Mouse (Mus musculus) CH12.LX (cell line): ENCODE data around the gene Ldlrad2.

Experiments used
- CHD1 ChIP-seq: IDR thresholded peaks from 2 replicates; pipeline ENCODE4 v1.6.1; 2012; ENCODE audit warnings: low read depth, low read length, improper control_type of control experiment, inconsistent platforms
- CTCF ChIP-seq, 2 experiments: IDR thresholded peaks in 1 of 2; conservative IDR thresholded peaks in 1 of 2; 2 replicates each; pipeline ENCODE4 v1.5.1; 2011 to 2012; ENCODE audit warnings: low read depth in 2 of 2, low read length in 2 of 2, improper control_type of control experiment in 1 of 2, inconsistent platforms in 1 of 2, mild to moderate bottlenecking in 1 of 2, moderate library complexity in 1 of 2
- E2F4 ChIP-seq: IDR thresholded peaks from 2 replicates; pipeline ENCODE4 v1.6.1; 2011; ENCODE audit warnings: low read depth, low read length, improper control_type of control experiment; ENCODE audit not compliant: insufficient replicate concordance
- POLR2A ChIP-seq: IDR thresholded peaks from 2 replicates; pipeline ENCODE4 v1.6.1; 2011; ENCODE audit warnings: low read depth, mild to moderate bottlenecking, improper control_type of control experiment, low read length
- USF1 ChIP-seq: IDR thresholded peaks from 2 replicates; pipeline ENCODE4 v1.6.1; 2014; ENCODE audit warnings: low read depth, mild to moderate bottlenecking, inconsistent platforms, low read length, improper control_type of control experiment

- no peak for TF ChIP-seq POLR2A
- no peak for TF ChIP-seq CTCF (conservative IDR thresholded peaks at IDR 0.05 in 1 of 2, IDR thresholded peaks at IDR 0.05 in 1 of 2; ENCODE audit: low read depth in 2 of 2, low read length in 2 of 2)
- TF ChIP-seq CHD1: no peak
- TF ChIP-seq E2F4: no peak
- no peak for TF ChIP-seq USF1
These were observed 5.9 kb upstream of the Ldlrad2 start for GRCm38 (mm10) chr4:137580299-137580698.
